Comparison of ENCODE assay signal across 11 mouse cellular contexts in the genomic region with DNA sequence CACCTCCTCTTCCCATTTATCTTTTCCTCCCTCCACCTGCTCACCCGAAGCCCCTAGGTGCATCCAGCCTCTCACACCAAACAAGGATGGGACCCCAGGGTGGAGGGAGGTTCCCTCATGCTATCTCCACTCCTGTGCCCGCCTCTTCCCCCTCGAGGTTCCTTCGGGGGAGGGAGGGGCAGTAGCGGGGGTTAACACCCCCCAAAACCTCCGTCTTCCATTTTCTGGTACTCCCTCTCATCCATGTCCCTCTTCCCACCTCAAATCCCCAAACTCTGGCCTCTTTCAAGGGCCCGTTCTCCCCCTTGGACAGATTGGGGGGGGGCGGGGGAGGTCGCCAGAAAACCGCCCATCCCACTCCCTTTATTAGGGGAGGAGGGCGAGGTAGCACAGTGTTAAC. TPM values are rescaled to one million over a fixed set of nuclear protein-coding genes. Genes with fewer than 3 reads are reported as not detected.
DNase-seq lines count a peak whose midpoint lies in the region; ATAC-seq and TF ChIP-seq lines count a peak whose summit lies in the region.
"Had no signal": no experiment of that assay in that cellular context is flagged by ENCODE, and none has a peak within 500 bp of the region (broad histone marks: within the 10 kb centered on the region; RNA-seq: fewer than 3 reads in every experiment).

No protein-coding gene starts in this region.

- no peak for TF ChIP-seq CTCF in E14TG2a.4 (conservative IDR thresholded peaks at IDR 0.05; ENCODE audit: low read length)

- H3K4me2 ChIP-seq in heart, embryonic 15.5 days, result peak overlapping the region; percentile 72
- peak overlapping the region; percentile 30; the same call in 1 of the 2 replicates for H3K4me2 ChIP-seq in limb, embryonic 14.5 days (replicated peaks; ENCODE audit: low read depth, low read length, severe bottlenecking)

- H3K9me3 ChIP-seq in heart, embryonic 15.5 days (replicated peaks), result no peaks in the 10 kb centered on the region
- H3K9me3 ChIP-seq in E14TG2a.4 (ENCODE audit: low read length), result no peaks in the 10 kb centered on the region
- H3K9me3 ChIP-seq in forebrain, embryonic 10.5 days, result no peaks in the 10 kb centered on the region
- no peaks in the 10 kb centered on the region for H3K9me3 ChIP-seq in limb, embryonic 14.5 days (ENCODE audit: control insufficient read depth, low read length)

- intact Hi-C loops in heart, postnatal 10 days (cut with DNase I), result no loop called here

- no peak overlapping the region for H3K27ac ChIP-seq in heart, embryonic 15.5 days
- no peak overlapping the region for H3K27ac ChIP-seq in forebrain, embryonic 10.5 days
- no peak overlapping the region for H3K27ac ChIP-seq in limb, embryonic 14.5 days (replicated peaks; ENCODE audit: low read depth, low read length)

- ATAC-seq in heart, embryonic 15.5 days (replicated peaks; ENCODE audit: insufficient number of reproducible peaks, insufficient read depth, low FRiP score, low read depth), result no peak
- ATAC-seq in limb, embryonic 14.5 days (ENCODE audit: low FRiP score, low read depth), result no peak
- ATAC-seq: activated CD4-positive, CD25-positive, alpha-beta regulatory T cell, adult 4 months had no signal

- H3K4me3 ChIP-seq in heart, embryonic 15.5 days, result peak overlapping the region; percentile 40
- H3K4me3 ChIP-seq in E14TG2a.4 (replicated peaks; ENCODE audit: low read length), result peak overlapping the region; percentile 81
- H3K4me3 ChIP-seq in forebrain, embryonic 10.5 days, result peak overlapping the region; percentile 26; the same call in 1 of the 2 replicates
- H3K4me3 ChIP-seq in limb, embryonic 14.5 days (replicated peaks; ENCODE audit: low read length), result no peak overlapping the region

- H3K9ac ChIP-seq in heart, embryonic 15.5 days, result no peak overlapping the region
- H3K9ac ChIP-seq in limb, embryonic 14.5 days (ENCODE audit: low read depth, low read length, severe bottlenecking), result no peak overlapping the region

- no peaks in the 10 kb centered on the region for H3K36me3 ChIP-seq in heart, embryonic 15.5 days
- peaks cover 5% of the 10 kb centered on the region; the same call in 1 of the 2 replicates for H3K36me3 ChIP-seq in E14TG2a.4 (ENCODE audit: insufficient read depth, low read length)
- peaks cover 40% of the 10 kb centered on the region for H3K36me3 ChIP-seq in forebrain, embryonic 10.5 days (replicated peaks)
- peaks cover 29% of the 10 kb centered on the region for H3K36me3 ChIP-seq in limb, embryonic 14.5 days (ENCODE audit: control insufficient read depth, insufficient read depth, low read length)

- no peak for DNase-seq in heart, postnatal 10 days
- no peak for DNase-seq in forebrain, embryonic 10.5 days (ENCODE audit: extremely low spot score, low spot score)
- DNase-seq in limb, embryonic 14.5 days (ENCODE audit: low spot score), result no peak
- no peak for DNase-seq in B cell, adult 2 months
- DNase-seq in lung, postnatal 36 days, result no peak
- no peak for DNase-seq in embryo, embryonic 9.5 days (ENCODE audit: extremely low spot score)
- DNase-seq: cerebellum, adult 11-12 months had no signal

- H3K4me1 ChIP-seq in heart, embryonic 15.5 days (replicated peaks), result peaks cover 17% of the 10 kb centered on the region
- H3K4me1 ChIP-seq in E14TG2a.4 (replicated peaks; ENCODE audit: low read depth, low read length), result peaks cover 76% of the 10 kb centered on the region
- peaks cover 26% of the 10 kb centered on the region for H3K4me1 ChIP-seq in forebrain, embryonic 10.5 days
- H3K4me1 ChIP-seq in limb, embryonic 14.5 days (ENCODE audit: control insufficient read depth, insufficient read depth, low read length), result peaks cover 4% of the 10 kb centered on the region; the same call in 1 of the 2 replicates

- WGBS in heart, embryonic 15.5 days, result 5% methylated on average over 11 of the region's 11 CpGs
- WGBS in forebrain, embryonic 10.5 days, result 6% methylated on average over 11 of the region's 11 CpGs
- 8% methylated on average over 11 of the region's 11 CpGs for WGBS in limb, embryonic 14.5 days

- no peak for TF ChIP-seq POLR2A in limb, embryonic 14.5 days (IDR thresholded peaks at IDR 0.05; ENCODE audit: borderline replicate concordance, extremely low read depth, insufficient read depth, insufficient read length)

- peaks cover 33% of the 10 kb centered on the region for H3K27me3 ChIP-seq in heart, embryonic 15.5 days
- no peaks in the 10 kb centered on the region for H3K27me3 ChIP-seq in E14TG2a.4 (ENCODE audit: insufficient read depth, low read length)
- H3K27me3 ChIP-seq in forebrain, embryonic 10.5 days (ENCODE audit: poor library complexity, severe bottlenecking), result peaks cover 40% of the 10 kb centered on the region
- no peaks in the 10 kb centered on the region; the same call in 1 of the 2 replicates for H3K27me3 ChIP-seq in limb, embryonic 14.5 days (ENCODE audit: control insufficient read depth, insufficient read depth, low read length)

RNA-seq across cellular contexts. Expression of a gene that starts 22.9 kb away (rescaled TPM):
- polyA plus RNA-seq in heart, embryonic 15.5 days (2015; fragmentation: Nextera tagmentation; extraction: Ambion mirVana), result 0.61 and 0.83 TPM in 2 replicates
- not detected for total RNA-seq in heart, postnatal 10 days (2021)
- 6.7 and 7.1 TPM in 2 replicates for polyA plus RNA-seq in forebrain, embryonic 10.5 days (2016; fragmentation: Nextera tagmentation; extraction: Ambion mirVana)
- 4.0 and 5.5 TPM in 2 replicates for polyA plus RNA-seq in limb, embryonic 14.5 days (2012; rRNA removed)
- polyA plus RNA-seq in limb, embryonic 14.5 days (2014; fragmentation: Nextera tagmentation; extraction: Ambion mirVana), result 3.6 and 4.7 TPM in 2 replicates
- polyA plus RNA-seq: activated CD4-positive, CD25-positive, alpha-beta regulatory T cell, adult 4 months; liver, embryonic 16.5 days had no signal

RNA-seq across cellular contexts. Expression of a gene that starts 34.8 kb away (rescaled TPM):
- 0.10 and 0.44 TPM in 2 replicates for polyA plus RNA-seq in heart, embryonic 15.5 days (2015; fragmentation: Nextera tagmentation; extraction: Ambion mirVana)
- total RNA-seq in heart, postnatal 10 days (2021), result 1 to 10 TPM; 7.7 to 9.7 TPM
- 1.7 and 2.2 TPM in 2 replicates for polyA plus RNA-seq in forebrain, embryonic 10.5 days (2016; fragmentation: Nextera tagmentation; extraction: Ambion mirVana)
- 129 and 207 TPM in 2 replicates for polyA plus RNA-seq in limb, embryonic 14.5 days (2012; rRNA removed)
- 2.5 and 3.9 TPM in 2 replicates for polyA plus RNA-seq in limb, embryonic 14.5 days (2014; fragmentation: Nextera tagmentation; extraction: Ambion mirVana)
- polyA plus RNA-seq: activated CD4-positive, CD25-positive, alpha-beta regulatory T cell, adult 4 months; liver, embryonic 16.5 days had no signal

RNA-seq across cellular contexts. Expression of a gene that starts 56.4 kb away (rescaled TPM):
- polyA plus RNA-seq in heart, embryonic 15.5 days (2015; fragmentation: Nextera tagmentation; extraction: Ambion mirVana), result 17.8 and 20.7 TPM in 2 replicates
- total RNA-seq in heart, postnatal 10 days (2021), result 1 to 10 TPM; 1.9 to 2.0 TPM
- polyA plus RNA-seq in forebrain, embryonic 10.5 days (2016; fragmentation: Nextera tagmentation; extraction: Ambion mirVana), result 0.22 and 0.27 TPM in 2 replicates
- polyA plus RNA-seq in limb, embryonic 14.5 days (2012; rRNA removed), result 8.0 and 8.9 TPM in 2 replicates
- 7.1 and 10.0 TPM in 2 replicates for polyA plus RNA-seq in limb, embryonic 14.5 days (2014; fragmentation: Nextera tagmentation; extraction: Ambion mirVana)
- polyA plus RNA-seq: activated CD4-positive, CD25-positive, alpha-beta regulatory T cell, adult 4 months had no signal
